Mouse (Mus musculus) hindbrain, embryonic 14.5 days (tissue): Measurements from ENCODE around the gene Col15a1. TPM values are rescaled to one million over a fixed set of nuclear protein-coding genes. Genes with fewer than 3 reads are reported as not detected.

Experiments
- ATAC-seq: fragments of 200-750 bp; cut with Nextera tagmentation; 2 replicates; pipeline ENCODE4 v1.8.0; 2017; ENCODE audit warnings: moderate number of reproducible peaks, mild to moderate bottlenecking, moderate TSS enrichment, moderate library complexity; ENCODE audit not compliant: low FRiP score
- DNase-seq: peaks from one replicate; pipeline ENCODE4 v3.0.0-alpha.2; 2015; ENCODE audit warnings: low spot score
- H3K27ac ChIP-seq: fragments of 300-500 bp; sonication (generic); 2 replicates; pipeline ENCODE4 v1.5.1; 2014; ENCODE audit warnings: mild to moderate bottlenecking, moderate library complexity
- H3K27me3 ChIP-seq: fragments of 300-500 bp; sonication (generic); 2 replicates; pipeline ENCODE4 v1.6.1; 2014; ENCODE audit warnings: mild to moderate bottlenecking, low read length, mixed read lengths; ENCODE audit not compliant: control insufficient read depth, insufficient read depth
- H3K36me3 ChIP-seq: fragments of 300-500 bp; sonication (generic); replicated peaks from 2 replicates; pipeline ENCODE4 v1.6.1; 2014; ENCODE audit not compliant: control insufficient read depth, insufficient read depth
- H3K4me1 ChIP-seq: fragments of 300-500 bp; sonication (generic); replicated peaks from 2 replicates; pipeline ENCODE4 v1.6.1; 2014; ENCODE audit warnings: antibody characterized with exemption, low read length, mixed read lengths; ENCODE audit not compliant: control insufficient read depth, insufficient read depth
- H3K4me2 ChIP-seq: fragments of 300-500 bp; sonication (generic); replicated peaks from 2 replicates; pipeline ENCODE4 v1.6.1; 2014; ENCODE audit warnings: mild to moderate bottlenecking, moderate library complexity
- H3K4me3 ChIP-seq: fragments of 300-500 bp; sonication (generic); replicated peaks from 2 replicates; pipeline ENCODE4 v1.5.1; 2014; ENCODE audit warnings: mild to moderate bottlenecking, low read length
- H3K9ac ChIP-seq: fragments of 300-500 bp; sonication (generic); 2 replicates; pipeline ENCODE4 v1.6.1; 2014
- H3K9me3 ChIP-seq: fragments of 300-500 bp; sonication (generic); 2 replicates; pipeline ENCODE4 v1.6.1; 2016; ENCODE audit warnings: low read length; ENCODE audit not compliant: control insufficient read depth
- WGBS: fragments of 180-500 bp; shearing (Covaris S2); extraction: QIAGEN DNeasy Blood & Tissue Kit; methylation state at CpG from one replicate; pipeline ENCODE4 v1.1.7; 2014; 5-methylcytosine and 5-hydroxymethylcytosine counted together
- polyA plus RNA-seq: library from polyadenylated mRNA; unstranded; fragments of >200 nt; fragmentation: Nextera tagmentation; extraction: Ambion mirVana; gene quantifications from 2 replicates; pipeline ENCODE4 v1.2.1, GENCODE M21; 2014

Col15a1 gene
- polyA plus RNA-seq, 1 experiment from 2014 or later = 4.7 TPM

DNA sequence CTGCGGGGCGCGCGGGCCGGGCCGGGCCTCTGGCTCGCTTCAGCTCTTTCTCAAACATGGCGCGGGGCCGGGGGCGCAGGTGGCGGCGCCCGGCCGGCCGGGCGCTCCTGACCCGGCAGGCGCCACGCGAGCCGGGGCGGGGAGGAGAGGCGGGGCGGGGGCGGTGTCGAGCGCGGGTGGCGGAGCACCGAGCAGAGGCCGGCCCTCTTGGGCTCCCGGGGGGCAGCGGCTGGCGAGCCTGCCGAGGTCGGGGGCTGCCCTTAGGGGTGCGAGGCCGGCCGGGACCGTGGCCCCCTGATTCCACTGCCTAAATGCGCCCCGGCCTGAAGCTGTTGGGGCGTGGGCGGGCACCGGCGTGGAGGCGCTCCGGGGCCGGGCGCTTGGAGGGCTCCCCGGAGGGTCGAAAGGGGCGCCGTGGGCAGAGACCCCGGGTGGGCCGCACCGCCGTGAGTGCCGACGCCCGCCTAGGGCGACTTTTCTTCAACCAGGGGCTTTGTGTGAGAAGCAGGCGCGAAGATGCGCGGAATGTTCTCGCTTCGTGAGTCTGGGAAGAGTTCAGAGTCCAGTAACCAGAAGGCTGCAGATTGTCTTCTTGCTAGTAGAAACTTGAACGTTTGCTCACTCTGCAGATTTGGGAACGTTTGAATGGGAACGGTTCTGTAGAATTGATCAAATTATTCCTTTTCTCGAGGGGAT lies 145.6 kb downstream of the Col15a1 start:
- no peaks in the 10 kb centered on the region for H3K36me3 ChIP-seq
- peaks cover 13% of the 10 kb centered on the region for H3K4me1 ChIP-seq
- under 1% methylated on average over 45 of the region's 73 CpGs for WGBS
- peak overlapping the region; percentile 86 for H3K27ac ChIP-seq
- no peaks in the 10 kb centered on the region for H3K9me3 ChIP-seq
- ATAC-seq (peak; percentile 78), DNase-seq (peak; percentile 52)
- peak overlapping the region; percentile 87 for H3K9ac ChIP-seq
- H3K4me2 ChIP-seq = peak overlapping the region; percentile 84
- no peaks in the 10 kb centered on the region for H3K27me3 ChIP-seq
- peak overlapping the region; percentile 79 for H3K4me3 ChIP-seq

DNA sequence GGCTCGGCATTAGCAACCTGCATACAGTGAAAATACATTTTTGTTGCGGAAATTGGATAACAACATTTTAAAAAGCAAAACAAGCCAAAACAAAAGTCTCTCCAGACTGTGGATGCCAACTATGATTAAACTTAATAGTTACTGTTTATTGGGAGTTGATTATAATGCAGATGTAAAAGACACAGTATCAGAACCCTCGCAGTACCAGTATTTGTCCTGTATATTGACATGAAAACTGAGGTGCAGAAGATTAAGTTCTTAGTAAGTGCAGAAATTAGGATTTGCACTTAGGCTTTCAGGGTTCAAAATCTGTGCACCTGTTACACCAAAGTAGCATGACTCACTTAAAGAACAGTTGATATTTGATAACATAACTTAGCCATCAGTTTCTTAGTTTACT lies 146.3 kb downstream of the Col15a1 start:
- Histone ChIP-seq H3K27ac (no peak overlapping the region), H3K4me3 (peak overlapping the region; percentile 79), H3K9me3 (no peaks in the 10 kb centered on the region), H3K36me3 (no peaks in the 10 kb centered on the region), H3K4me2 (peak overlapping the region; percentile 84), H3K9ac (peak overlapping the region; percentile 87; the same call in 1 of the 2 replicates), H3K27me3 (no peaks in the 10 kb centered on the region), H3K4me1 (peaks cover 13% of the 10 kb centered on the region)
- ATAC-seq = no peak
- no peak for DNase-seq
- WGBS = 34% methylated on average over 3 of the region's 3 CpGs

DNA sequence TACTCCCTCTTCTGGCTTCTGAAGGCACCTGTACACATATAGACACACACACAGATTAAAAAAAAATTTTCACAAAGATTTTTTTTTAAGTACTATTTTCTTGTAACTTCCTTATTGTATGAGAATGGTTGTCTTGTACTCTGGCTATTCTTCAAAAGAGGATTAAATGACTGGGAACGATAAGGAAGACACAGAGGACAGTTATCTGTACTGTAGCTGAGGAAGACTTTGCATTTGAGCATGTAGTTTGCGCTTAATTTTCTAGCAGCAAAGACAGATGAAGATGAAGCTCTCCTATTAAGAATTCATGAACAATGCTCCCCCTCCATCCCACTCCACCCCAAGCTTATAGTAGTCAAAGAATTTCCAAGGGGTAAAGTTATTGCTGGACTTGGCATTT lies 154.7 kb downstream of the Col15a1 start:
- H3K4me3 ChIP-seq = no peak overlapping the region
- H3K4me2 ChIP-seq = no peak overlapping the region
- ATAC-seq (no peak), DNase-seq (no peak)
- 88% methylated on average over 2 of the region's 2 CpGs for WGBS
- no peaks in the 10 kb centered on the region for H3K4me1 ChIP-seq
- no peaks in the 10 kb centered on the region for H3K36me3 ChIP-seq
- H3K27ac ChIP-seq = no peak overlapping the region
- no peak overlapping the region for H3K9ac ChIP-seq
- no peaks in the 10 kb centered on the region for H3K9me3 ChIP-seq
- no peaks in the 10 kb centered on the region for H3K27me3 ChIP-seq

Other genes starting within 250 kb of the Col15a1 start
- gene Gabbr2, start 216.3 kb upstream of the Col15a1 start, polyA plus RNA-seq = 13.3 and 13.8 TPM in 2 replicates
- gene Anks6, start 150.7 kb upstream of the Col15a1 start, polyA plus RNA-seq = 4.8 and 5.0 TPM in 2 replicates
- 1.2 TPM in 2 replicates for gene Galnt12, start 116.3 kb upstream of the Col15a1 start, polyA plus RNA-seq
- 40.1 and 41.4 TPM in 2 replicates for gene Tgfbr1, start 145.1 kb downstream of the Col15a1 start, polyA plus RNA-seq